Mouse (Mus musculus) forebrain, postnatal 0 days (tissue): ENCODE data around the gene Coq10a. TPM values are rescaled to one million over a fixed set of nuclear protein-coding genes. Genes with fewer than 3 reads are reported as not detected.
A peak's percentile ranks its signal among the peaks of the same experiment; 100 is the strongest.

ENCODE experiments used
- ATAC-seq: fragments of 200-750 bp; cut with Nextera tagmentation; 2 replicates; pipeline ENCODE4 v1.8.0; 2017; ENCODE audit warnings: mild to moderate bottlenecking, moderate library complexity
- DNase-seq: peaks from one replicate; pipeline ENCODE4 v3.0.0-alpha.2; 2015
- H3K27ac ChIP-seq: fragments of 300-500 bp; sonication (generic); 2 replicates; pipeline ENCODE4 v1.5.1; 2014; ENCODE audit warnings: low read depth, mild to moderate bottlenecking, antibody characterized with exemption, low read length, moderate library complexity, mixed read lengths
- H3K27me3 ChIP-seq: fragments of 300-500 bp; sonication (generic); 2 replicates; pipeline ENCODE4 v1.6.1; 2014; ENCODE audit warnings: mild to moderate bottlenecking, low read length, mixed read lengths; ENCODE audit not compliant: insufficient read depth
- H3K36me3 ChIP-seq: fragments of 300-500 bp; sonication (generic); 2 replicates; pipeline ENCODE4 v1.6.1; 2014; ENCODE audit warnings: mild to moderate bottlenecking, moderate library complexity; ENCODE audit not compliant: insufficient read depth
- H3K4me1 ChIP-seq: fragments of 300-500 bp; sonication (generic); 2 replicates; pipeline ENCODE4 v1.6.1; 2014; ENCODE audit warnings: antibody characterized with exemption; ENCODE audit not compliant: insufficient read depth
- H3K4me2 ChIP-seq: fragments of 300-500 bp; sonication (generic); 2 replicates; pipeline ENCODE4 v1.6.1; 2014; ENCODE audit warnings: low read depth, mild to moderate bottlenecking, moderate library complexity
- H3K4me3 ChIP-seq: fragments of 300-500 bp; sonication (generic); 2 replicates; pipeline ENCODE4 v1.5.1; 2014; ENCODE audit warnings: low read depth, low read length, mixed read lengths
- H3K9ac ChIP-seq: fragments of 300-500 bp; sonication (generic); 2 replicates; pipeline ENCODE4 v1.6.1; 2014; ENCODE audit warnings: mild to moderate bottlenecking
- H3K9me3 ChIP-seq: fragments of 300-500 bp; sonication (generic); 2 replicates; pipeline ENCODE4 v1.6.1; 2016; ENCODE audit warnings: low read length
- CTCF ChIP-seq: sonication (generic); IDR thresholded peaks from 2 replicates; pipeline ENCODE4 v1.5.1; 2016; ENCODE audit warnings: antibody characterized with exemption, control low read depth, low read depth
- WGBS: fragments of 180-500 bp; shearing (Covaris S2); extraction: QIAGEN DNeasy Blood & Tissue Kit; methylation state at CpG from one replicate; pipeline ENCODE4 v1.1.7; 2014; 5-methylcytosine and 5-hydroxymethylcytosine counted together
- polyA plus RNA-seq: library from polyadenylated mRNA; unstranded; fragments of >200 nt; fragmentation: Nextera tagmentation; extraction: Ambion mirVana; gene quantifications from 2 replicates; pipeline ENCODE4 v1.2.1, GENCODE M21; 2015
- total RNA-seq: library from RNA; depleted of rRNA; stranded (reverse); fragments of >200 nt; gene quantifications from 2 replicates; pipeline ENCODE4 v1.2.3, GENCODE M21; 2014; rRNA removed

Coq10a gene
- total RNA-seq (34.0 and 41.6 TPM in 2 replicates), polyA plus RNA-seq (48.2 and 50.0 TPM in 2 replicates)

DNA sequence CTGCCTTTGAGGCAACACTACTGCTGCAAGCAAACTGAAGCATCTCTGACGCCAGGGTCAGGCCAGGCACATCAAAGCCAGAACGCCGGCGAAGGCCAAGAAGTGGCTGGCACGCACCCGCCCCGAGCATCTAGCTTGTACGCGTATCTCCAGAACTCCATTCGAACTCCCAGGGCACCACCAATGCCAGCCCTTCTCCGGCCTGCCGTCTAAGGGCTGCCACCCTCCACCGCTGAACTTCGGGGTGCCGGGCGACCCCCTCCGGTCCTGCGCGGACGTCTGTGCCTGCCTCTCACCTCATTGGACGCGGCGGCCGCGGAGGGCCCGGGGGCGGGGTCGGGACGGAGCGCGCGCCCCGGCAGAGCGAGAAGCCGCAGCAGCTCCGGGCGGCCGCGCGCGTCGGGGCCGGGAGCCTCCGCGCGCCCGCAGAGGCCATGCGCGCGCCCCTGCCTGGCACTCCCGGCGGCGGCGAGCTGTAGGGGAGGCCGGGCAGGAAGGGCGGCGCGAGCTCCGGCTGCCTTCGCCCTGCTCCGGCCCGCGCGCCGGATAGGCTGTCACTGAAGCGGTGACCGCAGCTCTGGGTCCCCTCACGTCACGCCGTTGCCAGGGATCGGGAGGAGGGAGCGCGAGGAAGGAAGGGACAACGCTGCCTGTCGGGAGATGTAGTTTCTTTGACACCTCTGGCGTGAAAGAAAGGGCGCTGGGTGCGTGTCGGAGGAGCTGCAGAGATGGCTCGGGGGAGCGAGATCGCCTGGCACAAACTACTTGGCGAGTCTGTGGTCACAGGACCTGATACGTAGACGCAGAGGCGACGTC lies at the start of gene Coq10a:
Coq10a (minus strand) TSS at position 596 of the 816 bp plus-strand sequence.
- H3K4me2 ChIP-seq = peak within 1 kb of the TSS; percentile 93
- H3K4me1 ChIP-seq = peaks cover 6% of the 10 kb centered on the region
- H3K27me3 ChIP-seq = no peaks in the 10 kb centered on the region
- H3K9ac ChIP-seq = peak within 1 kb of the TSS; percentile 74
- ATAC-seq (peak; percentile 95), DNase-seq (peak; percentile 94)
- TF ChIP-seq CTCF = peak; percentile 1; the same call in 1 of the 2 replicates
- no peaks in the 10 kb centered on the region for H3K9me3 ChIP-seq
- 2% methylated on average over 85 of the region's 87 CpGs for WGBS
- peaks cover 7% of the 10 kb centered on the region for H3K36me3 ChIP-seq
- H3K4me3 ChIP-seq = peak within 1 kb of the TSS; percentile 61
- peak within 1 kb of the TSS; percentile 98 for H3K27ac ChIP-seq

DNA sequence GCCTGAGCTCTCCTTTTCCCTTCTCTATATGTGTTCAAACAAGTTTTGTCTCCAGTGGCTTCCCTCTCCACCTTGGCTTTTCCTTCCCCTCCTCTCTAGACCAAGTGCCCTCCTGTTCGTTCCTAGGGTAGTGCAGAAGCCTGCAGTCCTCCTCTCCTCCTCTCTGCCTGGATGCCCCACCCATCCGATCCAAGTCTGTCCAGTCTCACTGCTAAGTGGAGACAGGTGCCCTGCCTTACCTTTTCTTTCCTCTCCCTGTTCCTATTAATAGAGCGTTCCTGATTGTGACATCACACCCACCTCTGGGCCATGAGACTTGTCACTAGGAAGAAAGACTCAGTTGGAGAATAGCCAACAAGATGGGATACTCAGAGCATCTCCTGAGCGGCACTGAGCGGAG lies 46.1 kb upstream of the Coq10a start:
- ATAC-seq (no peak), DNase-seq (no peak)
- H3K9ac ChIP-seq = no peak overlapping the region
- TF ChIP-seq CTCF = no peak
- no peaks in the 10 kb centered on the region for H3K9me3 ChIP-seq
- no peak overlapping the region for H3K4me2 ChIP-seq
- H3K36me3 ChIP-seq = peaks cover 43% of the 10 kb centered on the region
- WGBS = 90% methylated on average over 5 of the region's 5 CpGs
- H3K4me3 ChIP-seq = no peak overlapping the region
- H3K27ac ChIP-seq = no peak overlapping the region
- H3K4me1 ChIP-seq = peaks cover 17% of the 10 kb centered on the region
- no peaks in the 10 kb centered on the region for H3K27me3 ChIP-seq

DNA sequence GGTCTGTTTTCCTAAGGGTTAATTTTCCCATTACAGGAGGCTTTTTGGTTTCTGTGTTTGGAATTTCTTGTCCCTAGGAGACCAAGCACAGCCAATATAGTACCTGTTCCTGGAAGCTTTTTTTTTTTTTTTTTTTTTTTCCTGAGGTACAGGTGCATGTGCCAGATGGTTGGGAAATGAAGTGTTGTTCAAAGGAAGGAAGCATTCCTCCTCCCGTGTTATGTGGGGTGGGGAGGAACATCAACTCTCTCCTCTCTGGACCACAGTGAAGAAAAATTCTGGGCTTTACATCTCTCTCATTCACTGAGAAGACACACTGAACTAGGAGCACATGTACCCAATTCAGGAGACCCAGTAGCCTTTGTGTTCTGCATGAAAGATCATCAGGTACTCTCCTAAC lies 44.3 kb upstream of the Coq10a start:
- no peak for ATAC-seq
- Histone ChIP-seq H3K9ac (peak overlapping the region; percentile 94; the same call in 1 of the 2 replicates), H3K9me3 (no peaks in the 10 kb centered on the region), H3K36me3 (peaks cover 31% of the 10 kb centered on the region), H3K4me2 (peak overlapping the region; percentile 95), H3K4me1 (peaks cover 24% of the 10 kb centered on the region), H3K27me3 (no peaks in the 10 kb centered on the region), H3K4me3 (no peak overlapping the region), H3K27ac (no peak overlapping the region)
- DNase-seq = no peak
- no peak for TF ChIP-seq CTCF
- WGBS = 32% methylated on average over 1 of the region's 1 CpGs

DNA sequence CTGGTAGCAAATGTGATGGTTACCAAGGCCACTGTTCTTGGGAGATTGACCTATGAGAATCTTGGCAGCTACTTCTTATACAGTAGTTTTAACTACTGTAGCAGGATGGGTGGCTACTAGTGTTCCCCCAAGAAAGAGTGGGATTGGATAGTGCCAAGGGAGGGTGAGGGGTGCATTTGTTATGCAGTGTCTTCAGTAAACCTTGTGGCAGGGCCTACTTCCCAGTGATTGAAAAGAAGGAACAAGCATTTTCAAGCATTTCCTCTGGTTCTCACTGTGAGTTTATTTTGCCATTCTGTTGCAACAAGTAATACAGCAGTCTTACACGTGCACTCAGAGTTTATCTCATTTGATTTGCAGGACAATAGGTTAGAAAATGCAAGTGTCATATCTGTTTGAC lies 43.8 kb upstream of the Coq10a start:
- ATAC-seq = no peak
- TF ChIP-seq CTCF = no peak
- Histone ChIP-seq H3K9me3 (no peaks in the 10 kb centered on the region), H3K36me3 (peaks cover 36% of the 10 kb centered on the region), H3K27me3 (no peaks in the 10 kb centered on the region), H3K27ac (peak overlapping the region; percentile 97), H3K4me3 (peak overlapping the region; percentile 99), H3K4me2 (peak overlapping the region; percentile 95), H3K4me1 (peaks cover 24% of the 10 kb centered on the region), H3K9ac (peak overlapping the region; percentile 94)
- no peak for DNase-seq
- WGBS = 19% methylated on average over 1 of the region's 1 CpGs

DNA sequence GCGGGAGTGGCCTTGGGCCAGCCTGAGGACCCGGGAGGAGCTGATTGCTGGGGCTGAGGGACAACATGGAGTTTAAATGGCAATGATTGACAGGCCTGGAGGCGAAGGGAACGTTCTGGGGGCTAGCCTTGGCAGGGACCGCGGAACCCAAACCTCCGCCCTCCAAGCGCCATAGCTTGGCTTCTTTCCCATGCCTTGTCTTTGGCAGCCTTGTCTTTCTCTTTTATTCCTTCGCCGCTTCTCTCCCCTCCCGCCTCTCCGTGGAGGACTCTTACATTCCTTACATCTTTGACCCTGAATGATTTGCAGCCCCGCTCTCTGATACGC lies 43.2 kb upstream of the Coq10a start:
- H3K27ac ChIP-seq = peak overlapping the region; percentile 97
- H3K4me1 ChIP-seq = peaks cover 24% of the 10 kb centered on the region
- TF ChIP-seq CTCF = no peak
- WGBS = 0% methylated on average over 14 of the region's 14 CpGs
- peaks cover 32% of the 10 kb centered on the region for H3K36me3 ChIP-seq
- peak overlapping the region; percentile 94 for H3K9ac ChIP-seq
- peak overlapping the region; percentile 99 for H3K4me3 ChIP-seq
- H3K9me3 ChIP-seq = no peaks in the 10 kb centered on the region
- DNase-seq (peak; percentile 57), ATAC-seq (no peak)
- no peaks in the 10 kb centered on the region for H3K27me3 ChIP-seq
- H3K4me2 ChIP-seq = peak overlapping the region; percentile 95

DNA sequence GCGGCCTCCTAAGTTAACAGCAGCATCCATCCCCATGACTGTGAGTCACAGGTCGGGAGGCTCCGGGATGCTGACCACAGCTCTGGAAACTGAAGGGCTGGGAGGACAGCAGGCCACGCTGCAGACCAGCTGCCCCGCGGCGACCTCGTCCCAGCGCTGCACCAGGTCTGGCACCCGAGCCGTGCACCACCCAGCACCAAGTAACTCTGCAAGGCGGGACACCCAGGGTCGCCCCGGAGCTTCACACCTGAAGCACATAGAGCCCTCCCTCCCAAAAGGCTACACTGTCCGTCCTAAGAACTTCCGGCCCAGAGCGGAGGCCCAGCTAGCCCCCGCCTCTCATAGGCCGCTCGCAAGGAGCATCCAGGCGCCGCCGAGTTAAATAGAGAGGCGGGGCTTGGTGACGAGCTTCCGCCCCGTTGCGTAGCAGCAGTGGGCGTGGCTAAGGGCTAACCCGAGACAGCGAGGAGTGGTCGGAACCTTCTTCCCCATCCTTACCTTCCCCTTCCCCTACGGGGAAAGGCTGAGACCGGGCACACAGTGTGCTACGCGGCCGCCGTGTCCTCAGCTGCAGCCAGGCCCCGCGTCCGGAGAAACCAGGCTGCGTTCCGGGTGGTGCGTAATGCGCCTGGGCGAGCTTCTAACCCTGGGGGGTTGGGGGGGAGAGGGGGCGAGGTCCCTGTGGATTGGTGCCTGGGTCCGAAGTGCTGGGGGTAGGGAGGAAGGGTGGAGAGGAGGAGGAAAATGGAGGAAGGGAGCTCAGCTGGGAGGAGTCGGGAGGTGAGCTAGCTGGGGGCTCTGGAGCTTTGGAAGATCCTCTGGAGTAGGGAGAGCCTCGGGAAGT lies 42.6 kb upstream of the Coq10a start, which contains the start of the genes Nabp2 and Rnf41:
Nabp2 (minus strand) TSS at position 282 of the 844 bp plus-strand sequence.
Rnf41 (plus strand) TSS at position 447 of the 844 bp plus-strand sequence.
- peak; percentile 98 for DNase-seq
- peak within 1 kb of the TSS; percentile 97 for H3K27ac ChIP-seq
- peaks cover 29% of the 10 kb centered on the region for H3K36me3 ChIP-seq
- H3K4me3 ChIP-seq = peak within 1 kb of the TSS; percentile 99
- H3K4me2 ChIP-seq = peak within 1 kb of the TSS; percentile 95
- peak; percentile 89 for ATAC-seq
- no peaks in the 10 kb centered on the region for H3K27me3 ChIP-seq
- no peak for TF ChIP-seq CTCF
- H3K9me3 ChIP-seq = no peaks in the 10 kb centered on the region
- H3K4me1 ChIP-seq = peaks cover 24% of the 10 kb centered on the region
- H3K9ac ChIP-seq = peak within 1 kb of the TSS; percentile 94
- under 1% methylated on average over 50 of the region's 50 CpGs for WGBS
